Mouse (Mus musculus): Measurements from ENCODE around the gene Dnah2. TPM values are rescaled to one million over a fixed set of nuclear protein-coding genes. Genes with fewer than 3 reads are reported as not detected.

Dnah2 gene
- polyA plus RNA-seq, 1 experiment: 0.22 TPM

DNA sequence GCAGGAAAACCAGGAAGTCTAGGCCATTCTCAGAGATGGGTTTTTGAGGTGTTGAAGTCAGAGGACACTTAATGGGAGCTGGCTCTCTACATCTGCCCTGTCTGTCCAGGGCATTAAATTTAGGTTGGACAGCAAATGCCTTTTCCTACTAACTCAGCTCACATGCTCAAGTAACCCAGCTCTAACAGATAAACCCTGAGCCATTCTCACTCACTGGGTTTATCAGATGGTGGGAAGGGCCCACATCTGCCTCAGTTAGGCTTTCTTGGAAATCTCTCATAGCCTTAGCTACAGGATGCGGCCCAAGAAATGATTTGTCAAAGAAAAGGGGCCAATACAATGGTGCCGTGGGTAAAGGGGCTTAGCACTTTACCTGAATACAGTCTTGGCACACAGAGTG lies 122.7 kb downstream of the Dnah2 start:
- WGBS: 85% methylated on average over 2 of the region's 2 CpGs
- Histone ChIP-seq H3K4me1 (ENCODE audit: control insufficient read depth, insufficient read depth, insufficient read length, low read length) (peaks cover 13% of the 10 kb centered on the region), H3K4me3 (ENCODE audit: low read depth, low read length) (no peak overlapping the region), H3K27ac (ENCODE audit: insufficient read depth, low read depth, low read length) (no peak overlapping the region), H3K27me3 (ENCODE audit: control insufficient read depth, insufficient read depth, low read length) (no peaks in the 10 kb centered on the region), H3K36me3 (ENCODE audit: control insufficient read depth, insufficient read depth, low read length) (no peaks in the 10 kb centered on the region)
- TF ChIP-seq POLR2A (IDR thresholded peaks at IDR 0.05; ENCODE audit: low read depth, low read length) (no peak), CTCF (IDR thresholded peaks at IDR 0.05; ENCODE audit: extremely low read depth, insufficient read length, insufficient replicate concordance, low read depth, low read length) (no peak)

DNA sequence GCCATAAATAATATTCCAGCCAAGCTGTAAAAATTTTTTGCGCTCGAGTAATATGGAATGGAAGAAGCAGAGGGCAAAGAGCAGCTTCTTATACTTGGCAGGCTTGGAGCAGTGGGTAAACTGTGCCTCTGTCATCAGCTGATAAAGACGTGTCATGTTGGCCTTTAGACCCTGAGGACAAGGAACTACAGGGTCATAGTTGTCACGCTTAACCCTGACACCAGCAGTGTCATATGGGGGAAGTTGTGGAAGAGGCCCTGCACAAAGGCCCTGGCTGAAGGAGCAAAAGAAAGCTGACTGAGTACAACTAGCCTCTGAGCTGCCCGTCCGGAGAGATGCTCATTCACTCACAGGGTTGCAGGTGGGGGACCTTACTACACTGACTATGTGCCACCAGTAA lies 125.0 kb downstream of the Dnah2 start:
- peaks cover 13% of the 10 kb centered on the region; the same call in 1 of the 2 replicates for H3K4me1 ChIP-seq (ENCODE audit: control insufficient read depth, insufficient read depth, insufficient read length, low read length)
- H3K36me3 ChIP-seq (ENCODE audit: control insufficient read depth, insufficient read depth, low read length): no peaks in the 10 kb centered on the region
- H3K4me3 ChIP-seq (ENCODE audit: low read depth, low read length): no peak overlapping the region
- no peaks in the 10 kb centered on the region for H3K27me3 ChIP-seq (ENCODE audit: control insufficient read depth, insufficient read depth, low read length)
- peak; percentile 42; the same call in 1 of the 2 replicates for TF ChIP-seq POLR2A (IDR thresholded peaks at IDR 0.05; ENCODE audit: low read depth, low read length)
- TF ChIP-seq CTCF (IDR thresholded peaks at IDR 0.05; ENCODE audit: extremely low read depth, insufficient read length, insufficient replicate concordance, low read depth, low read length): no peak
- H3K27ac ChIP-seq (ENCODE audit: insufficient read depth, low read depth, low read length): peak overlapping the region; percentile 96
- WGBS: 20% methylated on average over 6 of the region's 6 CpGs

DNA sequence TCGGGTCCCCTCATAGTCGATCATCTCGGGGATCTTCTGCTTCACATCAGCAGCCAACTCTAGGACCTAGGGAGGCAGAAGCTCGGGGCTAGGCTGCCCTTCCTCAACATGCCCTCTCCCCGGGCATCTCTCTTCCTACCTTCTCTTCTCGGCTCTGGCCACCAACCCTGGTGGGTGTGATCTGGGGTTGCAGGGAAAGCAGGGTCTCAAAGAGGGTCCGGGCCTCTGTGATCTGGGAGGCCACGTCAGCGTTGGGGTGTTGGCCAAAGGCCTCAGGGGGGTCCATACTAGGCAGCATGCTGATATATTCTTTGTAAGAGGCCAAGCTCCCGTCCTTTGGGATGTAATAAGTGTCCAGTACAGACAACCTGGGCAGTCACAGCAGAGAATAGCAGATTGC lies 126.1 kb downstream of the Dnah2 start:
- Histone ChIP-seq H3K4me3 (ENCODE audit: low read depth, low read length) (no peak overlapping the region), H3K27ac (ENCODE audit: insufficient read depth, low read depth, low read length) (no peak overlapping the region), H3K27me3 (ENCODE audit: control insufficient read depth, insufficient read depth, low read length) (no peaks in the 10 kb centered on the region), H3K4me1 (ENCODE audit: control insufficient read depth, insufficient read depth, insufficient read length, low read length) (peaks cover 13% of the 10 kb centered on the region; the same call in 1 of the 2 replicates), H3K36me3 (ENCODE audit: control insufficient read depth, insufficient read depth, low read length) (no peaks in the 10 kb centered on the region)
- 90% methylated on average over 10 of the region's 10 CpGs for WGBS
- TF ChIP-seq CTCF (IDR thresholded peaks at IDR 0.05; ENCODE audit: extremely low read depth, insufficient read length, insufficient replicate concordance, low read depth, low read length) (no peak), POLR2A (IDR thresholded peaks at IDR 0.05; ENCODE audit: low read depth, low read length) (no peak)

DNA sequence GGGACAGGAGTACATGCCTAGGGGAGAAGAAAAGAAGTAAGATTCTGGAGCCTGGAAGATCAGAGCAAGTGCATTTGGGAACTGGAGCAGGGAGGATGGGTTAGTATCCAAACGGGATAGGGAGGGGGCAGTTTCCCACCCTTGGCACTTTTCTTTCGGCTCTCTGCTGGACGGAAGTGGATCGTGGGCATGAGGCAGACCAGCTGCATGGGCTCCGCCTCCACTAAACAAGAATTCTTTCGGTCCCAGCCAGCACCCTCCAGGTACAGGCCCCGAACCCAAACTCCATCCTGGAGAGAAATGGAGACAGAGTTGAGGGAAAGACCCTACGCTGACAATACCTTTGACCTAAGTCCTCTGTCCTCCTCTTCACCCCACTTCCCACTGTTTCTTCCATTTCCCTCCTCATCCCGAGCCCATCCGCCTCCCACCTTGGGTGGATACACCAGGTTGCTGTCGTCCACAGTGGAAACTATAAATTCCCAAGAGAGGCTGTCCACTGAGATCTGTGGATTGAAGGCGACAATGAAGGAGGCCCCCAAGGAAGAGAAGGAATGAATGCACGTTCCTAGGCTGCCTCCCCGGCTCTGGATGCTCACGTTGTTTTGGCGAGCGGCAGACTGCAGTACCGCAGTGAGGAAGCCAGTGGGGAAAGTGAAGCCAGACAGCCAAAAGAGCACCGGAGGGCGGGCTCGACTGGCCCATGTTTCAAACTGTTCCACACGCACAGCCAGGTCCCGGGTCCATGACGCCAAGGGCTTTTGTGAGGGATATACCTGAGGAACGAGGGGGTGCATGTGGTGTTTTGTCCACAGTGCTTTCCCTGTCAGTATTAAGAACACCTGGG lies 127.6 kb downstream of the Dnah2 start:
- no peak for TF ChIP-seq CTCF (IDR thresholded peaks at IDR 0.05; ENCODE audit: extremely low read depth, insufficient read length, insufficient replicate concordance, low read depth, low read length)
- no peak for TF ChIP-seq POLR2A (IDR thresholded peaks at IDR 0.05; ENCODE audit: low read depth, low read length)

DNA sequence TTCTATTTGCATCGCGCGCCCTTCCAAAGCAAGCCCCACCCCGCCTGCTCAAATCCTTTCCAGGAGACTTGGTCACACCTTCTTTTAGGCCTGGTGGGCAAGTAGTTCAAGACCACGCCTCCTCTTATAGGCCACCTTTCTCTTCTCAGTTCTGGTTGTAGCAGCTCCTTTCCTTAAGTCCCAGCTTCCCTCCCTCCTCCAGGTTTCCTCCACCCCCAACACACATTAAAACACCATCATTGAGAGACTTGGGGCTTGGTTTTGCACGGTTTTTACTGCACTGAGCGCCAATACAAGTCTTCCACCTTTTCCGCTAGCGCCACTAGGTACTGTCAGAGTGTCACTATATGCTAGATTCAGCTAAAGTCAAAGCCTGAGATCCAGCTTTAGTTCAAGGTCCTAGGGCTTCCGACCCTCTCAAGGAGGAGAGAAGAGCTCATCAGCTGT lies 128.3 kb downstream of the Dnah2 start:
- Histone ChIP-seq H3K27me3 (ENCODE audit: control insufficient read depth, insufficient read depth, low read length) (no peaks in the 10 kb centered on the region), H3K4me3 (ENCODE audit: low read depth, low read length) (peak overlapping the region; percentile 44), H3K4me1 (ENCODE audit: control insufficient read depth, insufficient read depth, insufficient read length, low read length) (peaks cover 15% of the 10 kb centered on the region; the same call in 1 of the 2 replicates), H3K36me3 (ENCODE audit: control insufficient read depth, insufficient read depth, low read length) (no peaks in the 10 kb centered on the region), H3K27ac (ENCODE audit: insufficient read depth, low read depth, low read length) (no peak overlapping the region)
- 24% methylated on average over 10 of the region's 10 CpGs for WGBS
- TF ChIP-seq CTCF (IDR thresholded peaks at IDR 0.05; ENCODE audit: extremely low read depth, insufficient read length, insufficient replicate concordance, low read depth, low read length) (no peak), POLR2A (IDR thresholded peaks at IDR 0.05; ENCODE audit: low read depth, low read length) (no peak)

More for the DNA sequence above, 127.6 kb downstream of the Dnah2 start:
- Histone ChIP-seq H3K4me1 (ENCODE audit: control insufficient read depth, insufficient read depth, insufficient read length, low read length) (peaks cover 15% of the 10 kb centered on the region; the same call in 1 of the 2 replicates), H3K27ac (ENCODE audit: insufficient read depth, low read depth, low read length) (no peak overlapping the region), H3K4me3 (ENCODE audit: low read depth, low read length) (no peak overlapping the region), H3K27me3 (ENCODE audit: control insufficient read depth, insufficient read depth, low read length) (no peaks in the 10 kb centered on the region), H3K36me3 (ENCODE audit: control insufficient read depth, insufficient read depth, low read length) (no peaks in the 10 kb centered on the region)
- 52% methylated on average over 25 of the region's 25 CpGs for WGBS

DNA sequence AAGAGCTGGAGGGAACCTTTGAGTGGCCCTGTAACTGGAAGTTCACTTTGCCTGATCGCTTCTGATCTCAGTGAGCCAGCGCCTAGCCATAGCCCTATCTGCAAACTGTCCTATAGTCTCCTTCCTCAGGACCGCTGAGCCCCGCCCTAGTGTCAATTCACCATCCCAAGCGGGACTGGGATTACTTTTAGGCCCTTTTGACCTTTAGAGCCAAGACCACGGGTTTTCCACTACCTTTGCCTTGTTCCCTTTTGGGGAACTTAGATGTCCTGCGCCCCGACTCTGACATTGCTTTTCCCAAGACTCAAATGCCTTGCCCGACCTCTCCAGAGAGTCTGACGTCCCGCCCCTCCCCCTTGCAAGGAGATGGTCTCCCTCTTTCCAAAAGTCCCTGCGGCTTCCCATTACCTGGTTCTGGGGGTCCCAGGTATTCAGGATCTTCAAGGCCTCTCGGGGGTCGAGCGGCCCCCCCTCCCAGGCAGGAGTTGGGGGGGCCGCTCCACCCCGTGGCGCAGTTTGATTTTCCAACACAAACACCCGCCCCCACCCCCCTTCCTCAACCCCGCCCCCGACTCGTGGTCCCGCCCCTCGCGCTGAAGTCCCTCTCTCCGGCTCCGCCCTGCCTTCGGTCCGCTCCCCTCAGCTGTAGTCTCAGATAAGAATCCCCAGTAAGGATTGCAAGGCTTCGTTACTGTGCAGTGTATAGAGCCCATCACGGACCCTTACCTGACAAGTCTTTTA lies 128.9 kb downstream of the Dnah2 start:
- Histone ChIP-seq H3K36me3 (ENCODE audit: control insufficient read depth, insufficient read depth, low read length) (no peaks in the 10 kb centered on the region), H3K4me3 (ENCODE audit: low read depth, low read length) (peak overlapping the region; percentile 74), H3K27ac (ENCODE audit: insufficient read depth, low read depth, low read length) (peak overlapping the region; percentile 87), H3K27me3 (ENCODE audit: control insufficient read depth, insufficient read depth, low read length) (no peaks in the 10 kb centered on the region), H3K4me1 (ENCODE audit: control insufficient read depth, insufficient read depth, insufficient read length, low read length) (peaks cover 15% of the 10 kb centered on the region; the same call in 1 of the 2 replicates)
- WGBS: 1% methylated on average over 31 of the region's 31 CpGs
- peak; percentile 48; the same call in 1 of the 2 replicates for TF ChIP-seq POLR2A (IDR thresholded peaks at IDR 0.05; ENCODE audit: low read depth, low read length)
- TF ChIP-seq CTCF (IDR thresholded peaks at IDR 0.05; ENCODE audit: extremely low read depth, insufficient read length, insufficient replicate concordance, low read depth, low read length): no peak; the same call in 1 of the 2 replicates

DNA sequence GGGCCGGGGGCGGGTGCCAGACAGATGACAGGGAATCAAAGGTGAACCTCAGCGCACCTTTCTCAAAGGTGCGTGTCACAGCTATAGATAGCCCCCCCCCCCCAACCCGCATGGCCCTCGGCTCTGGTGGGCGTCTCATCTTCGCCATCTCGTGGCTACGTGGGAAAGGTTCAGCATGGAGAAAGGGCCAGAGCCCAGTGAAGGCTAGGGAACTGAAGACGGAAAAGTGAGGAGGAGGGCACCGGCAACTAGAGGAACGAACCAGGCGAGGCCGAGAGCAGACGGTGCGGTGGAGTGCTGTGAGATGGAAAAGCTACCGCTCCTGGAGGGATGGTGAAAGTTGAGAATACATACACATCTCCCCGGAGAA lies 129.5 kb downstream of the Dnah2 start:
- TF ChIP-seq POLR2A (IDR thresholded peaks at IDR 0.05; ENCODE audit: low read depth, low read length) (no peak; the same call in 1 of the 2 replicates), CTCF (IDR thresholded peaks at IDR 0.05; ENCODE audit: extremely low read depth, insufficient read length, insufficient replicate concordance, low read depth, low read length) (peak; percentile 40; the same call in 1 of the 2 replicates)
- Histone ChIP-seq H3K36me3 (ENCODE audit: control insufficient read depth, insufficient read depth, low read length) (no peaks in the 10 kb centered on the region), H3K27me3 (ENCODE audit: control insufficient read depth, insufficient read depth, low read length) (no peaks in the 10 kb centered on the region), H3K4me1 (ENCODE audit: control insufficient read depth, insufficient read depth, insufficient read length, low read length) (peaks cover 17% of the 10 kb centered on the region; the same call in 1 of the 2 replicates), H3K27ac (ENCODE audit: insufficient read depth, low read depth, low read length) (peak overlapping the region; percentile 87), H3K4me3 (ENCODE audit: low read depth, low read length) (peak overlapping the region; percentile 74)
- under 1% methylated on average over 19 of the region's 19 CpGs for WGBS
